In genomic region chr7:74006364-74006763, GRCm38 (mm10) we compare ENCODE assay signal across 15 mouse cellular contexts. TPM values are rescaled to one million over a fixed set of nuclear protein-coding genes. Genes with fewer than 3 reads are reported as not detected.
DNase-seq lines count a peak whose midpoint lies in the region; ATAC-seq and TF ChIP-seq lines count a peak whose summit lies in the region.
"Had no signal": no experiment of that assay in that cellular context is flagged by ENCODE, and none has a peak within 500 bp of the region (broad histone marks: within the 10 kb centered on the region; RNA-seq: fewer than 3 reads in every experiment).

No protein-coding gene starts in this region.

- peak overlapping the region; percentile 39; the same call in 1 of the 2 replicates for H3K27ac ChIP-seq in limb, embryonic 13.5 days
- H3K27ac ChIP-seq in limb, embryonic 10.5 days, result no peak overlapping the region
- peak overlapping the region; percentile 84 for H3K27ac ChIP-seq in forebrain, embryonic 15.5 days (replicated peaks)
- H3K27ac ChIP-seq in hindbrain, embryonic 16.5 days (ENCODE audit: low read depth, low read length), result peak overlapping the region; percentile 52
- peak overlapping the region; percentile 72 for H3K27ac ChIP-seq in neural tube, embryonic 12.5 days
- no peak overlapping the region for H3K27ac ChIP-seq in thymus, adult 2 months (ENCODE audit: control insufficient read depth, insufficient read depth, low read length)
- H3K27ac ChIP-seq: heart, adult 2 months; kidney, postnatal 0 days; lung, embryonic 15.5 days; stomach, postnatal 0 days had no signal

- H3K9me3 ChIP-seq in limb, embryonic 13.5 days, result no peaks in the 10 kb centered on the region
- H3K9me3 ChIP-seq in limb, embryonic 10.5 days (replicated peaks), result no peaks in the 10 kb centered on the region
- H3K9me3 ChIP-seq in forebrain, embryonic 15.5 days, result no peaks in the 10 kb centered on the region
- no peaks in the 10 kb centered on the region for H3K9me3 ChIP-seq in hindbrain, embryonic 16.5 days (ENCODE audit: control insufficient read depth, low read length)
- H3K9me3 ChIP-seq in neural tube, embryonic 12.5 days, result no peaks in the 10 kb centered on the region
- H3K9me3 ChIP-seq: lung, embryonic 15.5 days had no signal

- H3K4me2 ChIP-seq in limb, embryonic 13.5 days (replicated peaks), result 0 out of 2 replicates have a peak overlapping the region, but pooled peaks have one; percentile 2
- H3K4me2 ChIP-seq in forebrain, embryonic 15.5 days (replicated peaks), result peak overlapping the region; percentile 27
- H3K4me2 ChIP-seq in hindbrain, embryonic 16.5 days (ENCODE audit: low read length), result peak overlapping the region; percentile 31
- peak overlapping the region; percentile 46 for H3K4me2 ChIP-seq in neural tube, embryonic 12.5 days (replicated peaks)
- H3K4me2 ChIP-seq: liver, embryonic 11.5 days; lung, embryonic 15.5 days had no signal

- no peak overlapping the region for H3K9ac ChIP-seq in limb, embryonic 13.5 days
- peak overlapping the region; percentile 29; the same call in 1 of the 2 replicates for H3K9ac ChIP-seq in forebrain, embryonic 15.5 days (replicated peaks)
- peak overlapping the region; percentile 54 for H3K9ac ChIP-seq in hindbrain, embryonic 16.5 days (ENCODE audit: low read depth, low read length)
- H3K9ac ChIP-seq in neural tube, embryonic 12.5 days, result 0 out of 2 replicates have a peak overlapping the region, but pooled peaks have one; percentile 42
- H3K9ac ChIP-seq: lung, embryonic 15.5 days had no signal

- no peak for DNase-seq in limb, embryonic 10.5 days (ENCODE audit: low spot score)
- DNase-seq in urinary bladder, adult 2 months (ENCODE audit: low spot score), result no peak
- DNase-seq in thymus, postnatal 4 days, result no peak
- no peak for DNase-seq in thymus, adult 2 months
- DNase-seq: cerebellum, adult 9-11 months; heart, adult 2 months had no signal

- H3K4me1 ChIP-seq in limb, embryonic 13.5 days, result peaks cover 46% of the 10 kb centered on the region
- H3K4me1 ChIP-seq in limb, embryonic 10.5 days, result peaks cover 40% of the 10 kb centered on the region
- peaks cover 76% of the 10 kb centered on the region for H3K4me1 ChIP-seq in forebrain, embryonic 15.5 days
- H3K4me1 ChIP-seq in hindbrain, embryonic 16.5 days (ENCODE audit: control insufficient read depth, insufficient read depth, low read depth, low read length), result peaks cover 44% of the 10 kb centered on the region
- peaks cover 65% of the 10 kb centered on the region for H3K4me1 ChIP-seq in neural tube, embryonic 12.5 days
- H3K4me1 ChIP-seq in thymus, adult 2 months (replicated peaks; ENCODE audit: control insufficient read depth, insufficient read depth, low read length), result no peaks in the 10 kb centered on the region
- H3K4me1 ChIP-seq: lung, embryonic 15.5 days had no signal

- 4% methylated on average over 1 of the region's 1 CpGs for WGBS in limb, embryonic 13.5 days
- 0% methylated on average over 1 of the region's 1 CpGs for WGBS in limb, embryonic 10.5 days
- 0% methylated on average over 1 of the region's 1 CpGs for WGBS in forebrain, embryonic 15.5 days
- 0% methylated on average over 1 of the region's 1 CpGs for WGBS in hindbrain, embryonic 16.5 days
- WGBS in neural tube, embryonic 12.5 days, result 3% methylated on average over 1 of the region's 1 CpGs
- WGBS in thymus, adult 2 months, result 54% methylated on average over 1 of the region's 1 CpGs

- no peak overlapping the region for H3K4me3 ChIP-seq in limb, embryonic 13.5 days
- H3K4me3 ChIP-seq in limb, embryonic 10.5 days, result no peak overlapping the region
- no peak overlapping the region for H3K4me3 ChIP-seq in forebrain, embryonic 15.5 days
- H3K4me3 ChIP-seq in hindbrain, embryonic 16.5 days (ENCODE audit: low read length), result no peak overlapping the region
- H3K4me3 ChIP-seq in neural tube, embryonic 12.5 days, result no peak overlapping the region
- no peak overlapping the region for H3K4me3 ChIP-seq in thymus, adult 2 months (ENCODE audit: control insufficient read depth, insufficient read depth, low read length)
- H3K4me3 ChIP-seq: heart, adult 2 months; lung, embryonic 15.5 days had no signal

- H3K27me3 ChIP-seq in limb, embryonic 13.5 days, result no peaks in the 10 kb centered on the region
- H3K27me3 ChIP-seq in limb, embryonic 10.5 days (ENCODE audit: low read depth, poor library complexity, severe bottlenecking), result peaks cover 24% of the 10 kb centered on the region
- no peaks in the 10 kb centered on the region for H3K27me3 ChIP-seq in forebrain, embryonic 15.5 days
- H3K27me3 ChIP-seq in hindbrain, embryonic 16.5 days (replicated peaks; ENCODE audit: control insufficient read depth, insufficient read depth, low read length), result no peaks in the 10 kb centered on the region
- no peaks in the 10 kb centered on the region for H3K27me3 ChIP-seq in neural tube, embryonic 12.5 days (replicated peaks)
- no peaks in the 10 kb centered on the region; the same call in 1 of the 2 replicates for H3K27me3 ChIP-seq in thymus, adult 2 months (ENCODE audit: control insufficient read depth, insufficient read depth, low read length)

- no peak for TF ChIP-seq POLR2A in thymus, adult 2 months (IDR thresholded peaks at IDR 0.05; ENCODE audit: control insufficient read depth, extremely low read depth, insufficient read depth, low read length, poor library complexity)

- no peak for ATAC-seq in limb, embryonic 13.5 days (ENCODE audit: low FRiP score, low read depth)
- ATAC-seq in forebrain, embryonic 15.5 days (replicated peaks), result no peak
- no peak for ATAC-seq in hindbrain, embryonic 16.5 days
- no peak for ATAC-seq in neural tube, embryonic 12.5 days (ENCODE audit: low FRiP score, low read depth)
- ATAC-seq: inflammation-experienced regulatory T-cells, adult 6 months had no signal

- TF ChIP-seq CTCF in thymus, adult 2 months (IDR thresholded peaks at IDR 0.05; ENCODE audit: borderline replicate concordance, control insufficient read depth, extremely low read depth, insufficient read depth, low read length, poor library complexity), result no peak

- H3K36me3 ChIP-seq in limb, embryonic 13.5 days, result peaks cover 3% of the 10 kb centered on the region; the same call in 1 of the 2 replicates
- H3K36me3 ChIP-seq in limb, embryonic 10.5 days, result no peaks in the 10 kb centered on the region
- H3K36me3 ChIP-seq in forebrain, embryonic 15.5 days, result no peaks in the 10 kb centered on the region
- H3K36me3 ChIP-seq in hindbrain, embryonic 16.5 days (ENCODE audit: control insufficient read depth, insufficient read depth, low read length), result no peaks in the 10 kb centered on the region
- no peaks in the 10 kb centered on the region; the same call in 1 of the 2 replicates for H3K36me3 ChIP-seq in neural tube, embryonic 12.5 days
- no peaks in the 10 kb centered on the region for H3K36me3 ChIP-seq in thymus, adult 2 months (ENCODE audit: control insufficient read depth, insufficient read depth, low read length)
- H3K36me3 ChIP-seq: lung, embryonic 15.5 days had no signal

RNA-seq across cellular contexts. Expression of gene St8sia2, which starts 7.1 kb away (rescaled TPM):
- polyA plus RNA-seq in limb, embryonic 13.5 days (2015; fragmentation: Nextera tagmentation; extraction: Ambion mirVana), result 18.6 and 20.1 TPM in 2 replicates
- polyA plus RNA-seq in limb, embryonic 10.5 days (2016; fragmentation: Nextera tagmentation; extraction: Ambion mirVana), result 7.8 and 13.3 TPM in 2 replicates
- 78.8 and 79.6 TPM in 2 replicates for polyA plus RNA-seq in forebrain, embryonic 15.5 days (2015; fragmentation: Nextera tagmentation; extraction: Ambion mirVana)
- 67.8 and 96.2 TPM in 2 replicates for polyA plus RNA-seq in hindbrain, embryonic 16.5 days (2015; fragmentation: Nextera tagmentation; extraction: Ambion mirVana)
- polyA plus RNA-seq in neural tube, embryonic 12.5 days (2016; fragmentation: Nextera tagmentation; extraction: Ambion mirVana), result 46.5 and 56.4 TPM in 2 replicates
- polyA plus RNA-seq in urinary bladder, adult 2 months (2012; rRNA removed), result 0.59 TPM in 2 replicates
- polyA plus RNA-seq in thymus, adult 2 months (2012; rRNA removed), result 0.47 and 0.64 TPM in 2 replicates
- polyA plus RNA-seq: inflammation-experienced regulatory T-cells, adult 6 months had no signal

Comparison
In these comparisons a context has a peak if more than half of its experiments do, and no peak if none do; other contexts are left out.
1. H3K27ac ChIP-seq: peak in limb, embryonic 13.5 days (single experiment), forebrain, embryonic 15.5 days (single experiment), hindbrain, embryonic 16.5 days (single experiment) and neural tube, embryonic 12.5 days (single experiment); none in limb, embryonic 10.5 days (single experiment) and thymus, adult 2 months (single experiment).
2. Peak in every context shown above with its lines, with median percentiles within 50 percentile points of each other: H3K4me2 ChIP-seq.